Mouse (Mus musculus) C2C12 (cell line): ENCODE data around the gene Tcea2.

Experiments used
- CEBPB ChIP-seq: IDR thresholded peaks from one replicate; pipeline ENCODE4 v1.6.1; 2011; ENCODE audit warnings: low read depth, mild to moderate bottlenecking, control low read depth, moderate library complexity
- CTCF ChIP-seq: IDR thresholded peaks from one replicate; pipeline ENCODE4 v1.5.1; 2011; ENCODE audit not compliant: control insufficient read depth, insufficient read depth, insufficient read length
- FOSL1 ChIP-seq: IDR thresholded peaks from one replicate; pipeline ENCODE4 v1.8.0; 2011; ENCODE audit warnings: mild to moderate bottlenecking, low read length; ENCODE audit not compliant: poor library complexity, insufficient read depth, severe bottlenecking
- MAX ChIP-seq: IDR thresholded peaks from one replicate; pipeline ENCODE4 v1.6.1; 2011; ENCODE audit warnings: mild to moderate bottlenecking, control low read depth
- MYOD1 ChIP-seq: IDR thresholded peaks from one replicate; pipeline ENCODE4 v1.6.1; 2011; ENCODE audit warnings: low read depth; ENCODE audit not compliant: control insufficient read depth, insufficient read length
- MYOG ChIP-seq: IDR thresholded peaks from one replicate; pipeline ENCODE4 v1.6.1; 2011; ENCODE audit not compliant: control insufficient read depth, insufficient read length; ENCODE audit errors: extremely low read depth
- USF1 ChIP-seq: IDR thresholded peaks from one replicate; pipeline ENCODE4 v1.6.1; 2011; ENCODE audit warnings: low read depth, mild to moderate bottlenecking, control low read depth, moderate library complexity

DNA sequence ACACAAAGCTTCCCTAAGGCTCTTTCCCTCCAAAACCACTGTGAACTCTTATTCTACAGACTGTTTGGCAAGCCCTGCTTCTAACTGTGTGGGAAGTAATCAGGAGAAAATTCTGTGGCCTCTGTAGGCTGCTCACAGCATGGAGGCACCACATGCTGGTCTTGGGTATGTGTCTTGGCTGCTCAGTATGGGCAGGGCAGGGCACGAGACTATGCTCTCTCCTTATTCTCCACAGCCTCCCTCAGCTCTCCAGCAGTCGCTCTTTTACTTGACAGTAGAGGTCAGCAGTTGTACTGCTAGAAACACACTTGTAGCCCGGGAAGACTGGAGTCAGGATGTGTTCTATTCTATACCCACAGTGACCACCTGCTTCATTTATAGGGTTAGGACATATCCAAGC, 40.0 kb downstream of the Tcea2 start:
- TF ChIP-seq CTCF: no peak
- no peak for TF ChIP-seq MYOG
- TF ChIP-seq CEBPB: no peak
- no peak for TF ChIP-seq MAX
- no peak for TF ChIP-seq MYOD1
- TF ChIP-seq FOSL1: no peak
- no peak for TF ChIP-seq USF1
